Mouse (Mus musculus): Measurements from ENCODE around the gene Gm7534.
"Not testable (repeated sequence)": the region's sequence is repeated elsewhere in the genome, so short reads cannot be mapped to it uniquely, and the experiment has no call there.

Gm7534 gene

DNA sequence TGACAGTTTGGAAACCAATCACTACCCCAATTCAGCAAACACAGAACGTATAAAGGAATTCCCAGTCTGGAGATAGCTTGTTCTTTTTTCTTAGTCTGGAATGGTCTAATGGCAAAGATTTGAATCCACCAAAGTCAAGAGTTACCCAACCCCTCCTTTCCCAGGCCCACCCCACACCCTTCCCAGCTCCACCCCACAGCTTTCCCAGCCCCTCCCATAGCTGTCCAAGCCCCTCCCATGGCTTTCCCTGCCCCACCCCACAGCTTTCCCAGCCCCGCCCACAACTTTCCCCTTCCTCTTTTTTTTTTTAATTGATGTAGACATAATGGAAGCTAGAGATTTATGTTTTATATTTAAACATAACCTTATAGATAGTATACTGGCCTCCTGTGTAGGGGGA, 3.4 kb downstream of the Gm7534 start:
- DNase-seq: no peak

DNA sequence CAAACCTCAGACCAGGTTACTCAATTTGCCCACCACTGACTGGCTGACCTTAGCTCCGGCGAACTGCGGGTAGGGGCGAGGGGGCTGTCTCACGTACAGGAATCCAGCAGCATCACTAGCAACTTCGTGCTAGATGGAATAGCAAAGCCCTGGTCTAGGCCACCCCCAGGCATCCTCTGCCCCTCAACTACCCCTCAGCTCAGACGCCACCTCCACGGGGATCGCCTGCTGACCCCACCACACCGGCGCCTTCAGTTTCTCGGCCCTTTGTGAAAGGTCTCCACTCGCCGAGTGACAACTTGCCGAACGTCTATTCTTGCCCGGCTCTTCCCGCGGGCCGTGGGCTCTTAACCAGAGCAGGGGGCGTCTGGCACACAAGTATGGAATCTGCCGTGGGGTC, 16.5 kb downstream of the Gm7534 start:
- DNase-seq: no peak

DNA sequence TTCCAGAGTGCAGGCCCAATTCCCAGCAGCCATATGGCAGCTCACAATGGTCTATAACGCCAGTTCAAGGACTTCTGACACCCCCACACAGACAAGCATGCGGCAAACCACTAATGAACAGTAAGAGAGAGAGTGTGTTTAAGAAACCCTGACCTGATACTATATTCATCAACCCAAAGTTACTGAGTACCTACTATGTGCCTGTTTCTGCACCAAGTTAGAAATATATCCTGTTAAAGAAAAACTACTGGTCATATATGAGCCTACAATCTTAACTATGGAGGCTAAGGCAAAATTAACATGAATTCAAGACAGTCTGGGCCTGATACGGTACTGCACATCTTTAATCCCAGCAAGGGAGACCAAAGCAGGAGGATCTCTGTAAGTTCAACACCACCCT, 17.2 kb downstream of the Gm7534 start:
- no peak for DNase-seq

DNA sequence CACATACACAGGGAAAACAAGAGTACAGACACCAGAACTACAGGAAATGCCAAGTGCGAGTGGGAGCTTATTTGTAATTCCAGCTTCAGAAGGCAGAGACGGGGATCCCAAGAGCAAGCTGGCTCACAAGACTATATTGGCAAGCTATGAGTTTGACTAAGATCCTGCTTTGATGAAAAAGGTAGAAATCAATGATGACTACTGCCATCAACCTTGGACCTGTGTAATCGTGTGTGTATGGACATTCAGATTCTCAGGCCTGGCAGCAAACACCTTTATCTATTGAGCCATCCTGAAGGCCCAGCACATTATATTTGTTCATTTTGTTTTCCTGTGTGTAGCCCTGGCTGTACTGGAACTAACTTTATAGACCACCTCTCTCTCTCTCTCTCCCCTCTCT, 19.1 kb downstream of the Gm7534 start:
- no peak for DNase-seq

DNA sequence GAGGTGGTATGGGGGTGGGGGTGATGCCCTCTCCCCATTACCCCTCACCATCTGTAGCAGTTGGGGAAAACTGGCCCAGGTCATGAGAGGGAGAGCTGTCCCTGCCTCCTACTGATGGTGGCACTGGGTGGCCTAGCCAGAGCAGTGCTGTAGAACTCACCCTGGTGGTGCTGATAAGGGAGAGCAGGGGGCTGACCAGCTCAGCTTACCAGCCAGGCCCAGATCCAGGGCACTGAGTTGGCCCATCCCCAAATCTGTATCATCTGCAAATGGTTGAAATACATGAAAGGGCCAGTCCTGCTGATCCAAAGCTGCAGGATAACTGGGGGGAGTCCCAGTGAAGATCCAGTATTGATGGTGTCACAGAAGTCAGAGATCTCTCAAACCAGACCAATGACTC, 21.0 kb downstream of the Gm7534 start:
- DNase-seq: no peak

DNA sequence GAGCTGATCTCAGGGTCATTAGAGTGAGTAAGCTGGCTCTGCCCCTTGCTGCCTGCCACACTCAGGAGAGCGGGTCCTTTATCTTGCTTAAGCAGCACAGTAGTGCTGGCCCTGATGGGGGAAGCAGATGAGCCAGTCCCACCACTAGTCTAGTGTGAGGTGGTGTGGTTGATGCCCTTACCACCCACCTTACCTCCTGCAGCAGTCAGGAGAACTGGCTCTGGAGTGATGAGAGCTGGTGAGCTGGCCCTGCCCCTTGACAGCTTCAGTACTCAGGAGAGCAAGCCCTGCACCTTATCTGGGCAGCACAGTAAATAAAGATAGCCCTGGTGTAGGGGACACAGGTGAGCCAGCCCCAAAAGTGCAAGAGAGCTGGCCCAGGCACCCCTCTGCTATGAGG, 21.7 kb downstream of the Gm7534 start:
- no peak for DNase-seq

DNA sequence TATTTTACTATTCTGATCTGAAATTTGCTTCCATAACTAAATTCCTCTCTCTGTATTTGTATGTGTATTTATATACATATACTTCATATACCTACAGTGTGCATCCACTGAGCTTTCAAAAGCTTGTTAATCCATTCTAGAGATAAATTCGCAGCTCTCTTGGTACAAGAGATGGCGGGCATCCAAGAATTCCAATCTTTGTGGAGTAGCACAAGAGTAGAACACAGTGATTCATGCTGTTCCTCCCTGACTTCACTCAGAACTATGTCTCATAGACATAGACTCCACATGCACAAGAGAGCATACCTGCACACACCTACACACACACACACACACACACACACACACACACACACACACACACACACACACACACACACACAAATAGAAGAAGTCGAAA, 30.4 kb downstream of the Gm7534 start:
- no peak for DNase-seq

DNA sequence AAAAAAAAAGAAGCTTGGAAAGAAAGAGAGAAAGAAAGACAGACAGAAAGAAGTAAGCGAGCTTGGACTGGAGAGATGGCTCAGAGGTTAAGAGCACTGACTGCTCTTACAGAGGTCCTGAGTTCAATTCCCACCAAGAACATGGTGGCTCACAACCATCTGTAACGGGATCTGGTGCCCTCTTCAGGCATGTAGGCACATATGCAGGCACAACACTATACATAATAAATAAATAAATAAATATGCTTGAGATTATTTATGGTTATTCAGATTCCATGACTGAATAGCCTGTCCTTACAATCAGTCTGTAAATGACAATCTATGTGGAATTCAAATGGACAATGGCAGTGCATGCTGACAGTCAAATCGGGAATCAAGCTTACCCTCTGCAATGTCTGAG, 35.9 kb downstream of the Gm7534 start:
- no peak for DNase-seq

DNA sequence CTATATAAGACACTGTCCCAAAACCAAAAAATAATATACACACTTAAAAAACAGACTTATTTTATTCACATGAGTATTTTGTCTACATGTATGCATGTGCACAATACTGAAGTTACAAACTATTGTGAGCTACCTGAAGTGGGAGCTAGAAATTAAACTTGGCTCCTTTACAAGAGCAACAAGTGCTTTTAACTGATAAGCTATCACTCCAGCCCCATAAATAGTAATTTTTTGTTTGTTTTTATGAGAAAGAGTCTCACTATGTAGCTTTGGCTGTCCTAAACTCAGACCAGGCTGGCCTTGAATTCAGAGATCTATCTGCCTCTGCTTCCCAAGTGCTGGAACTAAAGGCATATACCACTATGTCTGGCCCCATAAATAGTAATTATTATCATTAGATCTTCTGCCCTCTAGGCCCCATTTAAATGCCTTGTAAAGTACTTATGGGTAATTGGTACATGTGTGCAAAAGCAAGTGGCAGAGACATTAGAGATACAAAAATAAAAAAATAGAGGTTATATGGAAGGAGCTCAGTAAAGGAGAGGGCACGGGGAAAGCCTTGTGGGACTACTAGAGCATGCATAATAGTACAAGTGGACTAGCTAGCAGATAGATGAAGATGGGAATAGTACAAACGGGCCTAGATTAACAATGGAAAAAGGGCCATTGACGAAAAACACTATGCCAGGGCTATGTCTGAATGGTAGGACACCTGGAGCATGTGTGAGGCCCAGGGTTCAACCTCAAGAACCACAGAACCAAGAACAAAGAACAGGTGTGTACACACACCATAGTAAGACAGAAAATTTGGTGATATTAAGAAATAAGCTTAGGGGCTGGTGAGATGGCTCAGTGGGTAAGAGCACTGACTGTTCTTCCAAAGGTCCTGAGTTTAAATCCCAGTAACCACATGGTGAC, 37.0 kb downstream of the Gm7534 start:
- no peak for DNase-seq

DNA sequence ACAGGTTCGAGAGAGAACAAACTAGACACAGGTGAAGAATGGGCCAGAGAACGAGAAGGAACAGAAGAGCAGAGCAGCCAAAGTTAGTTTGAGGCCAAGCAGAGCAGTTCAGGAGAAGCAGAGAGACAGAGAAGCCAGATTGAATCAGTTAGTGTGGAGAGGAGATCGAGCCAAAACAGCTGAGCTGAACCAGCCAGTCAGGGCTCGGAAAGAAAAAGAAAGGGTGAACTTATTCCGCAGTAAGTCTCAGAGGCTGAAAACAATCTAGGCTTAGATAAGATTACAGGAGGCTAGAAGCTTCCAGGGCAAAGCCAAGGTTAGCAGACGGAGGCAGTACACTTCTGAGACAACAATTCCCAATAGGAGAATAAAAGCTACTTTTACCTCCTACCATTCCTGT, 37.8 kb downstream of the Gm7534 start:
- no peak for DNase-seq

DNA sequence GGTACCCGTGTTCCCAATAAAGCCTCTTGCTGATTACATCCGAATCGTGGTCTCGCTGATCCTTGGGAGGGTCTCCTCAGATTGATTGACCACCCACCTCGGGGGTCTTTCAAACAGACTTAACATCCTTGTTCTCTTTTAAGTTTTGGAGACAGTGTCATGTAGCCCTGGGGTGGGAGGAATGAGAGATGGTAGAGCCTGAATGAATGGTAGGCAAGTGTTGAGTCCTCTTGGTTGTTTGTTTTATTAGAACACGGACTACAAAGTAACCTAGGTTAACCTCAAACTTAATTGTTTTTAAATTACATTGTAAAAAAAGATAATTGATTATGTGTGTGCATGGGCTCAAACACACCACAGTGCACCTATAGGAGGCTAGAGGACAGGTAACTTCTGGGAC, 38.2 kb downstream of the Gm7534 start:
- DNase-seq: no peak

DNA sequence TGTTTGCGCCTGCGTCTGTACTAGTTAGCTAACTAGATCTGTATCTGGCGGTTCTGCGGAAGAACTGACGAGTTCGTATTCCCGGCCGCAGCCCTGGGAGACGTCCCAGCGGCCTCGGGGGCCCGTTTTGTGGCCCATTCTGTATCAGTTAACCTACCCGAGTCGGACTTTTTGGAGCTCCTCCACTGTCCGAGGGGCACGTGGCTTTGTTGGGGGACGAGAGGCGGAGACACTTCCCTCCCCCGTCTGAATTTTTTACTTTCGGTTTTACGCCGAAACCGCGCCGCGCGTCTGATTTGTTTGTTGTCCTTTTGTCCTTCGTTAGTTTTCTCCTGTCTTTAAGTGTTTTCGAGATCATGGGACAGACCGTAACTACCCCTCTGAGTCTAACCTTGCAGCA, 42.7 kb downstream of the Gm7534 start:
- peak; percentile 20 for DNase-seq

DNA sequence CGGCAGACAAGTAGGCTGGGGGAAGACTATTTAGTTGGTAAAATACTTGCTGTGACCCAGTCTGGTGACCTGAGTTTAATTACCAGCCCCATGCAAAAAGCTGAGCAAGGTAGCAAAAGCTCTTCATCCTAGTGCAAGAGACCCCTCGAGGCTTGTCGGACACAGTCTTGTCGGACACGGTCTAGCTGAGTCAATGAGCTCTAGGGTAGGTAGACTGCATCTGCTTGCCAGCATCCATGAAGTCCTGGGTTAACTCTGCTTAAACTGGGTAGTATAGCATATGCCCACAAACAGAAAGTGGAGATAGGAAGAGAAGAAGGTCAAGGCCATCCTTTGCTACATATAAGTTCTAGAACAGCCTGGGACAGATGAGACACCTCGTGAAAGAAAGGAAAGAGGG, 44.0 kb downstream of the Gm7534 start:
- DNase-seq: no peak

DNA sequence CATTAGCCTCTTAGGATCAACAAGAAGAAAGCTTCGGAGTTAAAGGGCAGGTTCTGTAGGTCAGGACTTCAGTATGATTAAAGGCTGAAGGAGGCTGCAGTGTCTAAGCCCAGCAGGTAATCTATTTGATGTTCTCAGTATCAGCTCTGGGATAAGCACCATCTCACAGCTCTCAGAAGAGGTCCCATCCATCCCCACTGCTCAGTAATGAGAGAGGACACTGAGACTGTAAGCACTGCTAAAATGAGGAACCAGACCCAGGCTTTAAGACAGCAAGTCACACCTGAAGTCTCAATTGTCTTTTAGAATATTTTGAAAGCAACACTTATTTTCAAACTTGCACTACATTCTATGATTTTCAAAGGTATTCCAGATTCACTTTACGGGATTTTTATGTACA, 45.2 kb downstream of the Gm7534 start:
- no peak for DNase-seq

DNA sequence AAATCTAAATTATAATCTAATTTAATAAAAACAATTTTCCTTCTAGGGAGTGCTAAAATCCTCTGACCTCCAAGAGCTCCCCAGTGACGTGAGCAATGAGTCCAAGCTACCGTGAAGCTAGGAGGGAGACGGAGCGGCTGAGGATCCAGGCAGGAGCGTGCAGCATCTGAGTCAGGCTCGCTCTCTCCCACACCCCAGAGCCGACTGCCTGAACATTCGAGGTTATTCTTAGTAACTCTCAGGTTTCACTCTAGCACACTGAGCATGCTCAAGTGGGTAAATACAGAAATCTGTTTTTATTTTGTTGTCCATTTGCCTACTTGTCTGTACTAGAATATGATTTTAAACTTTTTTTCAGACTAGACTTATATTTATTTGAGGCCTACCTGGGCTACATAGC, 46.1 kb downstream of the Gm7534 start:
- no peak for DNase-seq

DNA sequence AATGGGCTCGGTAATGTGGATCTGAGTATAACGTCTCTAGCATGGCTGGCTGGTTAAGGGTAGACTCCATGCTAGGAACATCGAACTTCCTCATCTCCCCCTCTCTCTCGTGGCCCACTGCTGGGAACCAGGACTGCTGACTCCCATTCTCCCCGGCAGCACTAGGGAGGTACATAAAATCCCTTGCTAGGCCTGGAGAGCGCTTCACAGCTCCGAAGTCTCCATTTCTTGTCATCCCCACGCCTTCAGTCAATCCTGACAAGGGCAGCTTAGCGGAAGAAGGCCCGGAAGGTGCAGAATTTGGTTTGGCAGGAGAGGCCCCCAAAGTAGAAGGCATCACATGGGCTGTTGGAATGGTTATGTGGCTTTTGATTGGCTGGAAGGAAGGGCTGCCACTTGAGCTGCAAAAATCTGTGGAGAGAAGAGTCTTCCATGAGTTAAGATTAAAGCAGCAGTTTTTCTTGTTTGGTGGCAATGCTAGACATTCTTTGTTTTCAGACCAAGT, 46.8 kb downstream of the Gm7534 start:
- no peak for DNase-seq

DNA sequence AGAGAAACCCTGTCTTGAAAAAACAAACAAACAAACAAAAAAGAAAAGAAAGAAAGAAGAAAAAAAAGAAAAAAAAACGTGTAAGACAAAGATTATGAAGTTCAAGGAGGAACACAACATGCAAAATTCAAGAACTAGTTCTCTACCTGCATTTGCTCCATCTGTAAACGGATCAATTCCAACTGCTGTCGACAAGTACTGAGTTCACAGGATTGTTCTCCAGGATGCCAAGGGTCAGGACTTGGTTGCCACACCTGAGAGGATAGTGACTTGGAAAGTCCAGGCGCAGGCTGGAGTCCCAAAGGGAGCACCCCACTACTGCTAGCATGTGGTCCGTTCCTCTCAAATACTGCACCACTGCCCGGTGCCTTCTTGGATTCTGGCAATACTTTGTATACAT, 47.3 kb downstream of the Gm7534 start:
- DNase-seq: no peak

DNA sequence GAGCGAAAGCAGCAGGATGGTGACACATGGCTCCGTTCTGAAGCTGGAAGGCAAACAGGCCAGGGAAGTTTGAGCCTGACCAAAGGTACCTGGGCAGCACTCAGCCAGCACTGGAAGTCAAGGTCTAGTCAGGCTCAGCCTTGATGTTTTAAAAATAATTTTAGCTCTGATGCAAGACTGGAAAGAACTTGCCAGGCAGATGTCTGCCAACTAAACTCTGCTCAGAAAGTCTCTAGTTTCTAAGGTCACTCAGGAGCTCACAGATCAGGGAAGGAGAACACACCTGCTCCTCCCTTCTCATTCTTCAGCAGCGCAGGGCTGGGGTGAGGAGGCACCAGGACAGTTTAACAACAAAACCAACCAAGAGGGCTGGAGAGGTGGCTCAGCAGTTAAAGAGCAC, 48.5 kb downstream of the Gm7534 start:
- no peak for DNase-seq

DNA sequence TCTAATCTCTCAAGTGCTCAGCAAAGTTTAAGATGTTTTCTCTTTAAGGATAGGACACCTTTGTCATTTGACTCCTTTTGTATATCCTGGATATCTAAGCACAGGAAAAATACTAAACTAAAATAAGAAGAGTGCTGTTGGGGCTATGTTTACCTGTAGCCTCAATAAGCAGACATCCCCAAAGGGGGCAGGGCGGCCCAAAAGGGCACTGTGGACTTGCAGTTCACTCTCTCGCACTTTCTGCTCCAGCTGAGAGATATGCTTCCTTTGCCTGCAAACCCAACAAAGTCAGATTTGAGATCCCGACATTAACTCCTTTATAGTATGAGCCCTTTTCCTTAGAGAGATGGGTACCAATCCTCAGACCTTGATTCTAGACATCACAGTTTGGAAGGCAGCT, 49.1 kb downstream of the Gm7534 start:
- no peak for DNase-seq

DNA sequence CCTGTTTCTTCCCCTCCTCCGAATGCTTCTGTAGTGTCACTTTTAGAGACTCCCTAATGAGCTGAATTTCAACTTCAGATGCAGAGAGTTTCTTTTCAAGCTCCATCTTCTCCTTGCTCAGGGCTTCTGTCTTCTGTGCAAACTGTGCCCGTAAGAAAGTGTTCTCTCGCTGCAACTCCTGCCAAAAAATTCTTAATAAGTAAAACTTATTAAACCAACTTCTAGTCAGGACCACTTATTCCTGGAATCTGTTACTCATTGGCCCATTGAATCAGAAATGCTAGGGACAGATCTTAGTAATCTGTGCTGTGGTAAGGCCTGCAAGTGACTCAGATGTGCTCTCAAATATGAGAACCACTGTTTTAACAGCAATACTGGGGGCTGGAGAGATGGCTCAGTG, 50.7 kb downstream of the Gm7534 start:
- DNase-seq: no peak

DNA sequence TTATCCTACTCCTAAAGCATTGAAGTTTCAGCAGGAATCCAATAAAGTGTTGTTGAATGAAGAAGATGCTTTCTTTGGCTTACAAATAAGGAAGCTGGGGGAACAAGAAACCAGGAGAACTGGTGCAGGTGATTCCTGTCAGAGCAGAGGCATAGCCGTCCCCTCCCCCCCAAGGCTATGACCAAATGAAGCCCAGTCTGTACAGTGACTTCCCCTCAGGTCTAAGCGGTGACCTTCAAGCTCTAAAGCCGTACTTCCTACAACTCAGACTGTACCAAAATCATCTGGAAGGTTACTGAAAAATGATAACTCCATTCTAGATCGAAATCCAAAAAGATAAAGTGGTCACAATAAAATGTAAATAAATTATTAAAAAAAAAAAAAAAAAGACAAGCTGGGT, 53.4 kb downstream of the Gm7534 start:
- DNase-seq: no peak

DNA sequence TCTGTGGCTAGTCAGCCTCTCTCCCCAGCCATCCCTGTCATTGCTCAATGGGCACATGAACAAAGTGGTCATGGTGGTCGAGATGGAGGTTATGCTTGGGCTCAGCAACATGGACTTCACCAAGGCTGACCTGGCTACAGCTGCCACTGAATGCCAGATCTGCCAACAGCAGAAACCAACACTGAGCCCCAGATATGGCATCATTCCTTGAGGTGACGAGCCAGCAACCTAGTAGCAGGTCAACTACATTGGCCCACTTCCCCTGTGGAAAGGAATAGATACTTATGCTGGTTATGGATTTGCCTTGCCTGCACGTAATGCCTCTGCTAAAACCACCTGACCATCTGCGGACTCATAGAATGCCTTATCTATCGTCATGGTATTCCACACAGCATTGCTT, 58.5 kb downstream of the Gm7534 start:
- DNase-seq: not testable (repeated sequence)
